Mouse (Mus musculus): Measurements from ENCODE around the gene Tango6. TPM values are rescaled to one million over a fixed set of nuclear protein-coding genes. Genes with fewer than 3 reads are reported as not detected.
"Not testable (repeated sequence)": the region's sequence is repeated elsewhere in the genome, so short reads cannot be mapped to it uniquely, and the experiment has no call there.

Tango6 gene
- total RNA-seq, 2 experiments from 2014 or later, result 9.3 to 9.4 TPM

DNA sequence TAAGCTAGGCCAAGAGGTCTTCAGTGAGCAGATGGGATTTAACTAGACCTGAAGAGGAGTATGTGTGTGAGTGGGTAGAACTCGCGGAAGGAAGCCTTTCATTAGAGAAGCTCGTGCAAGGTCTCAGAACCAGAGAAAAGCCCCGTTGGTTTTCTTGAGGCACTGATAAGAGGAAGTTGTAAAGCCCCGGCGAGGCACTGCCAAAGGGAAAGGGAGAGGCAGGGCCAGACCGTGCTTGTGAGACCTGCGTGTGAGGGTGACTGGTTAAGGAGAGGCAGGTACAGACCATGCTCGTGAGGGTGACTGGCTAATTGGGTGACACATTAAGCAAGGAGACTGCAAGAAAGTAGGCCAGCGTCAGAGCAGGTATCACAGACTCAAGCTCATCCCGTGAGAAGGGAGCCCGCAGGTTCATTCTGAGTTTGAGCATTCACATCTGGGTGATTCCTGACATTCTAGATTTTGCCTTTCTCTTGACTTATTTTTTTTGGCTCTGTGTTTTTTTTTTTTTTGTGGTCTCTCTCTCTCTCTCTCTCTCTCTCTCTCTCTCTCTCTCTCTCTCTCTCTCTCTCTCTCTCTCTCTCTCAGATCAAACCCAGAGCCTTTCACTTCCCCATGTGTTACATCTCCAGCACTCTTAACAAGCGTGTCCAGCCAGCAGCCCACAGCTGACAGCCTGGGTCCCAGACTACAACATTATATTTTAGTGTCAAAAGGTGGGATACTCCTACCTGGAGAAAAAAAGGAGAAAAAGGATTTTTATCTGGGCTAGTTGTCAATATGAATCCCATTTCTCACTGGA lies 54.2 kb downstream of the Tango6 start:
- intact Hi-C loops (cut with DNase I), result no loop called here
- DNase-seq, result no peak

- intact Hi-C loops (cut with DNase I), result no loop called here
- DNase-seq, result no peak
Observed at GRCm38 (mm10) chr8:106737846-106738245, 55.0 kb downstream of the Tango6 start.

GRCm38 (mm10) chr8:106742321-106742720 lies 59.5 kb downstream of the Tango6 start:
- no peak for DNase-seq
- intact Hi-C loops (cut with DNase I), result no loop called here

GRCm38 (mm10) chr8:106743361-106743760 lies 60.5 kb downstream of the Tango6 start:
- intact Hi-C loops (cut with DNase I), result no loop called here
- DNase-seq, result no peak

DNA sequence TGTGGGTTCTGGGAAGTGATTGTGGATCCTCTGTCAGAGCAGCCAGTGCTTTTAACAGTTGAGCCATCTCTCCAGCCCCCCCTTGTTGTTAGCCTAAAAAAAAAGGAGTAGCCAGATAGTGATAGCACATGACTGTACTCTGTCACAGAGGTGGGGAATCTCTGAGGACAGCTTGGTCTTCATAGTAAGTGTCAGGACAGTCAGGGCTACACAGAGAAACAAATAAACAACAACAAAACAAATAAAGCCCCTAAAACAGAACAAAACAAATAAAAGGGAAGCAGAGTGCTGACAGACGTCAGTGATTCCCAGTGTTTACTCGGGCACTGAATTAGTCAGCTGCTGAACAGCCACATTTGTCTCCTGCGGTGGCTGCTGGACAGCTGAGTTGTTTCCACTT lies 70.6 kb downstream of the Tango6 start:
- DNase-seq, result no peak
- intact Hi-C loops (cut with DNase I), result no loop called here

DNA sequence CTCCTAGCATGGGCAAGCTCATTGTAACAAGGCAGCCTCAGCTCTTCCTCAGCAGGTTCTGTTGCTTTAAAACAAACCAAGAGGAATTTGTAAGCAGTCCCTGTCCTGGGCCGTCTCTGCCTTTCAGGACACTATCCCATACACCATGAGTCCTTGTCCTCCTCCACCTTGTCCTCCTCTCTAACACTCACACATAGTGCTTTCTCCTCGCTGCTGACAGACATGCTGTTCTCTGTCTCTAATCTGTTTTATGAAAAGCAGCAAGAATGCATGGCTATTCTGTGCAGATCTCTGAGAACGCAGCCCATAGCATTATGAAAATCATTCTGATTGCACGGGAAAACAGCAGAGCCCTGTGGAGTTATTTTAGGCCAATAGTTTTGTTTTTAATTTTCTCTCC lies 78.4 kb downstream of the Tango6 start:
- intact Hi-C loops (cut with DNase I), result no loop called here
- no peak for DNase-seq

- peak in 1 of 2 experiments; percentile 12 for DNase-seq
- intact Hi-C loops (cut with DNase I), result no loop called here
Observed at GRCm38 (mm10) chr8:106761867-106762523, 79.1 kb downstream of the Tango6 start.

DNA sequence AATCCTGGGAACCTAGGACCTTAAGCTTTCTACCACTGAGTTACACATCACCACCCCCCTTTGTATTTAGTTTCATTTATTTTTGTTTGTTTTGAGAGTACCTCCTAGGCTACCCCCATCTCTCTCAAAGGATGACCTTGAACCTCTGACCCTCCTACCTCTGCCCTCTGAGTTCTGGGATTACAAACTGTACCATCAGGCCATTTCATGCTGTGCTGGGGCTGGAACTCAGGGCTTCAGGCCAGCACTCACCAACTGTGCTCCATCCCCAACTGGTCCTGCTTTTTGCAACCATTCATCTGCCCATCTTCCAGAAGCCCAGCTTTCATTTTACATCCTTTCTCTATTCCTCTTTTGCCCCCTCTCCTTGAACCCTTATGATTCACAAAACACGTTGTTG lies 81.7 kb downstream of the Tango6 start:
- DNase-seq, result no peak
- intact Hi-C loops (cut with DNase I), result no loop called here

- no peak for DNase-seq
- intact Hi-C loops (cut with DNase I), result no loop called here
Observed at GRCm38 (mm10) chr8:106765570-106765969, 82.7 kb downstream of the Tango6 start.

DNA sequence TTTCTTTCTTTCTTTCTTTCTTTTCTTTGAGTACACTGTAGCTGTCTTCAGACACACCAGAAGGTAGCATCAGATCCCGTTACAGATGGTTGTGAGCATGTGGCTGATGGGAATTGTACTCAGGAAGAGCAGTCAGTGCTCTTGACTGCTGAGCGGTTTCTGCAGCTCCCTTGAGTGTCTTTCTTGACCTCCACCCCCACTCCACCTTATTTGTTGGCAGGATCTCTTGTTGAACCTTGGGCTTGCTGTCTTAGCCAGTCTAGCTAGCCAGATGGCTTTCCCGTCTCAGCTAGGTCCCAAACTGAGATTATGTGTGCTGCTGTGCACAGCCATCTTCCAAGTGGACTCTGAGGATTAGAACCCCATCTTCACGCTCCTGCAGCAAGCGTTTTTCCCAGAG lies 83.9 kb downstream of the Tango6 start:
- no peak for DNase-seq
- intact Hi-C loops (cut with DNase I), result no loop called here

DNA sequence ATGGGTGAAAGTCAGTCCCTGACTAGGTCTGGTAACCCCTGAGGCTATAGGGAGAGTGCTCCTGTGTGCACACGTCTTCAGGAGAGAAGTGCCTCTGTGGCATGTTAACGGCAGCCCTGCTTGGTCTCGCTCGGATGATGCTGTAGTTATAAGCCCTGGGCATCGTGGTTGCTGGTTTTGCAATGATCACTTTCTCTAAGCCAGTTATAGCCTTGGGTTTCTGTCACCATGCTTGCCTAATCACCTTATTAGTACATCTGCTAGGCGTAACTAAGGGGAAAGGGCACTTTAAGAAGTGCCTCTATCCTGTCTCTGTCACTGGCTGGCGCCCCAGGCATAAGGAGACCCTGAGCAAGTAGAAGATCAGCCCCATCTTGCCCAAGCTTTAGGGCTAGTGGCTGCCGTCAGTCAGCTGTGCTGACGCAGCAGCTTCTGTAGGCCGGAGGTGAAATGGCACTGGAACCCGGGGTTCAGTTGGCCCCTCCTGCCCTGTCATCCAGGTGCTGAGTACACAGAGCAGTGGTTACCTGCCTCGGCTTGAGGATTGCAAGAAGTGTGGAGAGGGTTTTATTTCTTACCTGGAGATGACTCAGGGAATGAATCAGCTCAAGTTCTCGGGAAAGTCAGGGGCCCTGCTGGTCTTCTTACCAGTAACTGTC lies 86.4 kb downstream of the Tango6 start:
- intact Hi-C loops (cut with DNase I), result no loop called here
- no peak for DNase-seq

DNA sequence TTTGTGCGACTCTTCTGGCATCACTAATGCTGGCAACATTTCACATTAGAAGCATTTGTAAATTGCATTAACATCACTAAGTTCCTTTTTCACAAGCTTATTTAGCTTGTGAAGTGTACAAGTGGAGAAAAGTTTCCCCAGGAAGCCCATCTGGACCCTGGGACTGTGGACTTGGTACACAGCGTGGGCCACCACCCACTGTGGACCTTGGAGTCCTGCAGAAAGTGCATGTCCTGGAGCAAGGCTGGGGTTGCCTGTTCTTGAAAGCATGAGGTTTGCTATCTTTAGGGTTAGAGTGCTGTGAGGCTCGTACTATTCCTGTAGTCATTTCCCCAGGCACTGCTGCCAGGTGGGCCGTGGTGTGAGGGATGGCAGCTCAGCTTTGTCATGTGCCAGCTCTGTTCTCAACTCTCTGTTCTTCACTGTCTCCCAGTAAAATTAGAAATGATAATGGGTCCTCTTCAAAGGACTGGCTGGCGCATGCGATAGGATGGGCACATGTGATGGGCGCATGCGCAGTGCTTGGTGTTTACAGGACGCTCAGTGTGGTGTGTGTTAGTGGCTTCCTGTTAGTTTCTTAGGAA lies 87.8 kb downstream of the Tango6 start:
- intact Hi-C loops (cut with DNase I), result no loop called here
- DNase-seq, result peak in 1 of 2 experiments; percentile 37

DNA sequence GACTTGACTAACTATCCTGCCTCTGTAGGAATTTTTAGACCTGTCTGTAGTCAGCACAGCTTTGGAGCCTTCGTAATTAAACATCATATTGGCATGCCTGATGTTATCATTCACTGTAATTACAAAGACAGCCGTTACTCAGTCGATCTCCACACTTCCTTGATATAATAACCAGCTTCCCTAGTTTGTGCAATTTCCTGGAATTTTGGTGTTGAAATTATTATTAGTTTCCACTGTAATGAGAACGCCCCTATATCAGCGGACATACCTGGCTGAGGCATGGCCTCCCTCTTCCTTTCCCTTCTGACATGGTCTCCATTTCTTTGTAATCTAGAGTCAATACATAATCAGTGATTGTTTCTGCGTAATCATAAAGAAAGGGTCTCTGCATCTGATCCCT lies 89.2 kb downstream of the Tango6 start:
- no peak for DNase-seq
- intact Hi-C loops (cut with DNase I), result no loop called here

DNA sequence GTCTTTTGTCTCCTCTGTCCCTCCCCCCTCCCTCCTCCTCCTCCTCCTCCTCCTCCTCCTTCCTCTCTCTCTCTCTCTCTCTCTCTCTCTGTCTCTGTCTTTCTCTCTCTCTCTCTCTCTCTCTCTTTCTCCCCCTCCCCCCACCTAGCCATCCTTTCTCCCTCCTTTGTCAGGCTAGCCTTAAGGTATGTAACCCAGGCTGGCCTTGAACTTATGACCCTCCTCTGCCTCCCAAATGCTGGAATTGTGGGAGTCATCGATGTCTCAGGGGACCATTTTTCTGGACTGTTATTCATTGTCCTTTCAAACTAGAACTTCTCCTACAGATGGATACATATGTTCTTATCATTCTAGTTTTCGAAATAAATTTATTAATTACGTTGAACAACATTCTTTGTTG lies 89.6 kb downstream of the Tango6 start:
- intact Hi-C loops (cut with DNase I), result no loop called here
- no peak for DNase-seq

DNA sequence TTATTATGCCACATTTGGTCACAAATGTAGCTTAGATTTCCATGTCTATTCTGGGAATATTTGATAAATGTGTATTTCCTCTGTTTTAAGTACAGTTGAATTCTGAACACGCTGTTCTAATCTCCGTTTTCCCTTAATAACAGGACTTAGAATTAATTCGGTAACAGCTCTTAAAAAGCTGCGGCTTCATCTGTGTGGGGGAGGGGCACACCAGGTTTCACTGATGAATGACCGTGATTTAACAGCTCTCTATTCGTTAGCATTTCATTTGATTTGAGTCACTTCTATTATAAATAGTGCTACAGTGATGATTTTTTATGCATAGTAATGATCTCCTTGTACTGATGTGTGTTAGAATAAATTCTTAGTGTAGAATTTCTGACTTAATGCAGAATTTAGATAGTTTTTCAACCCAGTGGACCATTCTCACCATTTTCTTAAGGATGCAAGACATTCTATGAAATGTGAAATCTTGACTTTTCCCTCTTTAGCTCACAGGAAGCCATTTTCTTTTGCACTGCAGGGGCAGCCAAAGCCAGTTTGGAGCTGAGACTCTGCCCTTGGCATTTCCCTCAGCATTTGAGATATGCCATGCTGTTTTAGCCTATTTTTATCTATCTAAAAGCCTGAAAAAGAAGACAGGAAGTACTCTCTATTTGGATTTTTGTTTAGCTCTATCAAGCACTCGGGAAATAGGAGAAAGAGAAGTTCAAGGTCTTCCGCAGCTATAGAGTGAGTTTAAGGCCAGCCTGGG lies 91.9 kb downstream of the Tango6 start:
- intact Hi-C loops (cut with DNase I), result no loop called here
- no peak for DNase-seq

DNA sequence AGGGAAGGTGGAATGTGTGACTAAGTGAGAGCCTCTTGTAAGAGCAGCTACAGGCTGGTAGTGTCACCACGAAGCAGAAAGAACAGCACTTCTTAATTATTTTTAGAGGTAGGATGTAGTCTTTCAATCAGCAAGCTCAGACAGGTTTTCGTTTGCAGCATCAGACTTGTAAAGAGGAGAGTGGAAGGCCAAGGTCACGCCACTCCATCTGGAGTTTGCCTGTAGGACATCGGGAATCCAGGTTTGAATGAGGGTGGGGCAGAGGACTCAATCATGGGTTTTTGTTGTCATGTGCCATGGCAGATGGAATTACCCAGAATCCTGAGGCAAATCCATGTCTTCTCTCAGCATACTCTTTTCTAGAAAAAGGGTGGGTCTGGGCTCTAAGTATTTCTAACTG lies 106.8 kb downstream of the Tango6 start:
- DNase-seq, result no peak
- intact Hi-C loops (cut with DNase I), result no loop called here

DNA sequence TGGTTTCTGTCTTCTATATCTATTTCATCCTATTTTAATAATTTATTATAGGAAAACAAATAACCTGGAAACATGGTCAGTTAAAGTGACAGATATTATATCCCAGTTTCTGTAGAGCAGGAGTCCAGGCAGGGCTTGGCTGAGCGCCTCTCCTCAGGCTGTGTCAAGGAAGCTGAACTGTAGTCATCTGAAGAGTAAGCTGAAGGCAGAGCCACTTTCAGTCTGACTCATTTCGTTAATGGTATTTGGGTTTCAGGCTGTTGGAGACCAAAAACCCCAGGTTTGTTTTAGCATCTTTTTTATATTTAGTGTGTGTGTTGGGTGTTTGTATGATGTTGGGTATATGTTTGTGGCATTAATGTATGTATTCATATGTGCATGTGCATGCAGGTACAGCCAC lies 112.0 kb downstream of the Tango6 start:
- intact Hi-C loops (cut with DNase I), result no loop called here
- DNase-seq, result no peak

DNA sequence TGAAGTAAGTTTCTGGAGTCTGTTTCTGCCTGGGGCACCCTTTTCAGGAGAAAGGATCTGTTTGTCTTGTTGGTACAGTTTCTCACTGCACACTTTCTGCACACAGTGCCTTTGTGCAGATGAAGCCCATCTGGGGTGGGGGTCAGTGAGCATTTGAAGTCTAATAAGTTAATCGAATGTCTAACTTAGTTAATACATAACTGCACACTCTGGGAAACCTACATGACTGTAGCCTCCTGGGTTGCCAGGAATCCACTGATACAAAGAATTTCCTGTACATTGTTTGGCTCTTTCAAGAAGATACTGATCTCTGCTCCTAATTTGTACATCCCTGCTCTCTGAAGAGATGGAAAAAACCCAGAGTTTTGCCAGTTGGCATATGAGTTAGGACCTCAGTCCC lies 117.0 kb downstream of the Tango6 start:
- intact Hi-C loops (cut with DNase I), result no loop called here
- no peak for DNase-seq

- intact Hi-C loops (cut with DNase I), result no loop called here
- DNase-seq, result no peak
Observed at GRCm38 (mm10) chr8:106801261-106801660, 118.4 kb downstream of the Tango6 start.

- DNase-seq; intact Hi-C loops (cut with DNase I): not testable (repeated sequence)
Observed at GRCm38 (mm10) chr8:106802384-106803137, 119.7 kb downstream of the Tango6 start.
